Mouse (Mus musculus): ENCODE measurements at regions not wholly inside any gene's neighbourhood (a gene's known extent, or its start where the extent isn't known, plus 50 kb on each side); places are given as distances from the start of the nearest gene placed in this dataset.

GRCm38 (mm10) chr10:97402524-97402923, 76.9 kb upstream of the Dcn start:
- Histone ChIP-seq H3K9ac (ENCODE audit: low read depth, poor library complexity, severe bottlenecking) (no peak overlapping the region), H3K9me3 (replicated peaks; ENCODE audit: control insufficient read depth, insufficient read depth, low read length, poor library complexity, severe bottlenecking) (no peaks in the 10 kb centered on the region), H3K36me3 (ENCODE audit: control insufficient read depth, insufficient read depth, low read length, poor library complexity, severe bottlenecking) (no peaks in the 10 kb centered on the region), H3K27ac (ENCODE audit: insufficient read depth, low read length) (no peak overlapping the region), H3K27me3 (ENCODE audit: control insufficient read depth, insufficient read depth, low read length, poor library complexity, severe bottlenecking) (no peaks in the 10 kb centered on the region; the same call in none of the 2 replicates), H3K4me3 (ENCODE audit: low read depth, low read length) (no peak overlapping the region), H3K4me1 (ENCODE audit: control insufficient read depth, insufficient read depth, low read length) (no peaks in the 10 kb centered on the region)
- TF ChIP-seq EP300 (IDR thresholded peaks at IDR 0.05; ENCODE audit: insufficient read depth, low read depth, low read length) (no peak), CTCF (IDR thresholded peaks at IDR 0.05; ENCODE audit: low read depth, low read length) (no peak), POLR2A (IDR thresholded peaks at IDR 0.05; ENCODE audit: insufficient read depth, low read length) (no peak)

GRCm38 (mm10) chr10:97404076-97404787, 75.2 kb upstream of the Dcn start:
- Histone ChIP-seq H3K27ac (ENCODE audit: insufficient read depth, low read length) (no peak overlapping the region), H3K36me3 (ENCODE audit: control insufficient read depth, insufficient read depth, low read length, poor library complexity, severe bottlenecking) (no peaks in the 10 kb centered on the region), H3K27me3 (ENCODE audit: control insufficient read depth, insufficient read depth, low read length, poor library complexity, severe bottlenecking) (no peaks in the 10 kb centered on the region; the same call in 1 of the 2 replicates), H3K9me3 (replicated peaks; ENCODE audit: control insufficient read depth, insufficient read depth, low read length, poor library complexity, severe bottlenecking) (no peaks in the 10 kb centered on the region), H3K4me1 (ENCODE audit: control insufficient read depth, insufficient read depth, low read length) (no peaks in the 10 kb centered on the region), H3K9ac (ENCODE audit: low read depth, poor library complexity, severe bottlenecking) (no peak overlapping the region), H3K4me3 (ENCODE audit: low read depth, low read length) (no peak overlapping the region)
- TF ChIP-seq POLR2A (IDR thresholded peaks at IDR 0.05; ENCODE audit: insufficient read depth, low read length) (no peak), CTCF (IDR thresholded peaks at IDR 0.05; ENCODE audit: low read depth, low read length) (no peak), EP300 (IDR thresholded peaks at IDR 0.05; ENCODE audit: insufficient read depth, low read depth, low read length) (no peak)

DNA sequence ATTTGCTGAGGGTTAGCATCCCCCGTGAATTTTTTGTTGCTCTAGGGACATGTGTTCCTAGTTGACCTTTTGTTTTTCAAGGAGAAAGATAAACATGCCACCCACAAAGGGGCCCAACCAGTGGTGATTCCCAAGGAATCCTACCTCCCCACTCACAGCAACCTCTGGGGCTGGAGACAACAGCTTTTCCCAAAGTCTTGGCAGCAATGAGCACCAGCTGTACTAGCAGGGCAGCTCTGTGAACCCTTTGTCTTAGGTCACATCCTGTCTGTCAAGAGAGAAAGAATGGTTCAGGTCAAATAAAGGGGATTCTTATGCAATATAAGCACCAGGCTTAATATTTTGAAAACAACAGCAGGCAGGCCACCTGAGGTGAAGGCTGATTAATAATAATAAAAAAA, 70.2 kb upstream of the Dcn start:
- no peaks in the 10 kb centered on the region for H3K27me3 ChIP-seq (ENCODE audit: control insufficient read depth, insufficient read depth, low read length, poor library complexity, severe bottlenecking)
- no peak overlapping the region for H3K4me3 ChIP-seq (ENCODE audit: low read depth, low read length)
- no peak overlapping the region for H3K9ac ChIP-seq (ENCODE audit: low read depth, poor library complexity, severe bottlenecking)
- H3K9me3 ChIP-seq (replicated peaks; ENCODE audit: control insufficient read depth, insufficient read depth, low read length, poor library complexity, severe bottlenecking): no peaks in the 10 kb centered on the region
- no peaks in the 10 kb centered on the region for H3K36me3 ChIP-seq (ENCODE audit: control insufficient read depth, insufficient read depth, low read length, poor library complexity, severe bottlenecking)
- no peaks in the 10 kb centered on the region for H3K4me1 ChIP-seq (ENCODE audit: control insufficient read depth, insufficient read depth, low read length)
- H3K27ac ChIP-seq (ENCODE audit: insufficient read depth, low read length): no peak overlapping the region
- no peak for TF ChIP-seq POLR2A (IDR thresholded peaks at IDR 0.05; ENCODE audit: insufficient read depth, low read length)
- TF ChIP-seq CTCF (IDR thresholded peaks at IDR 0.05; ENCODE audit: low read depth, low read length): no peak
- no peak for TF ChIP-seq EP300 (IDR thresholded peaks at IDR 0.05; ENCODE audit: insufficient read depth, low read depth, low read length)

GRCm38 (mm10) chr10:97409909-97410308, 69.5 kb upstream of the Dcn start:
- no peak overlapping the region for H3K27ac ChIP-seq (ENCODE audit: insufficient read depth, low read length)
- H3K9me3 ChIP-seq (replicated peaks; ENCODE audit: control insufficient read depth, insufficient read depth, low read length, poor library complexity, severe bottlenecking): no peaks in the 10 kb centered on the region
- no peaks in the 10 kb centered on the region for H3K27me3 ChIP-seq (ENCODE audit: control insufficient read depth, insufficient read depth, low read length, poor library complexity, severe bottlenecking)
- no peaks in the 10 kb centered on the region for H3K4me1 ChIP-seq (ENCODE audit: control insufficient read depth, insufficient read depth, low read length)
- H3K4me3 ChIP-seq (ENCODE audit: low read depth, low read length): no peak overlapping the region
- TF ChIP-seq CTCF (IDR thresholded peaks at IDR 0.05; ENCODE audit: low read depth, low read length) (no peak), POLR2A (IDR thresholded peaks at IDR 0.05; ENCODE audit: insufficient read depth, low read length) (no peak), EP300 (IDR thresholded peaks at IDR 0.05; ENCODE audit: insufficient read depth, low read depth, low read length) (no peak)
- no peak overlapping the region for H3K9ac ChIP-seq (ENCODE audit: low read depth, poor library complexity, severe bottlenecking)
- no peaks in the 10 kb centered on the region for H3K36me3 ChIP-seq (ENCODE audit: control insufficient read depth, insufficient read depth, low read length, poor library complexity, severe bottlenecking)

GRCm38 (mm10) chr10:97422579-97422978, 56.8 kb upstream of the Dcn start:
- Histone ChIP-seq H3K27me3 (ENCODE audit: control insufficient read depth, insufficient read depth, low read length, poor library complexity, severe bottlenecking) (no peaks in the 10 kb centered on the region), H3K4me1 (ENCODE audit: control insufficient read depth, insufficient read depth, low read length) (no peaks in the 10 kb centered on the region), H3K27ac (ENCODE audit: insufficient read depth, low read length) (no peak overlapping the region), H3K36me3 (ENCODE audit: control insufficient read depth, insufficient read depth, low read length, poor library complexity, severe bottlenecking) (no peaks in the 10 kb centered on the region), H3K9ac (ENCODE audit: low read depth, poor library complexity, severe bottlenecking) (no peak overlapping the region), H3K4me3 (ENCODE audit: low read depth, low read length) (no peak overlapping the region), H3K9me3 (replicated peaks; ENCODE audit: control insufficient read depth, insufficient read depth, low read length, poor library complexity, severe bottlenecking) (no peaks in the 10 kb centered on the region)
- TF ChIP-seq POLR2A (IDR thresholded peaks at IDR 0.05; ENCODE audit: insufficient read depth, low read length) (no peak), EP300 (IDR thresholded peaks at IDR 0.05; ENCODE audit: insufficient read depth, low read depth, low read length) (no peak), CTCF (IDR thresholded peaks at IDR 0.05; ENCODE audit: low read depth, low read length) (no peak)

- TF ChIP-seq CTCF (IDR thresholded peaks at IDR 0.05; ENCODE audit: low read depth, low read length) (no peak), EP300 (IDR thresholded peaks at IDR 0.05; ENCODE audit: insufficient read depth, low read depth, low read length) (no peak), POLR2A (IDR thresholded peaks at IDR 0.05; ENCODE audit: insufficient read depth, low read length) (no peak)
- no peaks in the 10 kb centered on the region for H3K27me3 ChIP-seq (ENCODE audit: control insufficient read depth, insufficient read depth, low read length, poor library complexity, severe bottlenecking)
- no peak overlapping the region for H3K4me3 ChIP-seq (ENCODE audit: low read depth, low read length)
- H3K27ac ChIP-seq (ENCODE audit: insufficient read depth, low read length): no peak overlapping the region
- no peaks in the 10 kb centered on the region for H3K4me1 ChIP-seq (ENCODE audit: control insufficient read depth, insufficient read depth, low read length)
- no peaks in the 10 kb centered on the region for H3K9me3 ChIP-seq (replicated peaks; ENCODE audit: control insufficient read depth, insufficient read depth, low read length, poor library complexity, severe bottlenecking)
- no peaks in the 10 kb centered on the region for H3K36me3 ChIP-seq (ENCODE audit: control insufficient read depth, insufficient read depth, low read length, poor library complexity, severe bottlenecking)
- no peak overlapping the region for H3K9ac ChIP-seq (ENCODE audit: low read depth, poor library complexity, severe bottlenecking)
Measured at GRCm38 (mm10) chr10:97423039-97423700, 56.2 kb upstream of the Dcn start.
